Mouse (Mus musculus) MEL-GATA-1-ER (cell line): ENCODE measurements around the gene Acss2.

Experiments used
- DNase-seq: peaks from one replicate; pipeline ENCODE4 v3.0.0-alpha.2; 2012; ENCODE audit warnings: low read depth; ENCODE audit errors: extremely low read depth

Gene Acss2

DNA sequence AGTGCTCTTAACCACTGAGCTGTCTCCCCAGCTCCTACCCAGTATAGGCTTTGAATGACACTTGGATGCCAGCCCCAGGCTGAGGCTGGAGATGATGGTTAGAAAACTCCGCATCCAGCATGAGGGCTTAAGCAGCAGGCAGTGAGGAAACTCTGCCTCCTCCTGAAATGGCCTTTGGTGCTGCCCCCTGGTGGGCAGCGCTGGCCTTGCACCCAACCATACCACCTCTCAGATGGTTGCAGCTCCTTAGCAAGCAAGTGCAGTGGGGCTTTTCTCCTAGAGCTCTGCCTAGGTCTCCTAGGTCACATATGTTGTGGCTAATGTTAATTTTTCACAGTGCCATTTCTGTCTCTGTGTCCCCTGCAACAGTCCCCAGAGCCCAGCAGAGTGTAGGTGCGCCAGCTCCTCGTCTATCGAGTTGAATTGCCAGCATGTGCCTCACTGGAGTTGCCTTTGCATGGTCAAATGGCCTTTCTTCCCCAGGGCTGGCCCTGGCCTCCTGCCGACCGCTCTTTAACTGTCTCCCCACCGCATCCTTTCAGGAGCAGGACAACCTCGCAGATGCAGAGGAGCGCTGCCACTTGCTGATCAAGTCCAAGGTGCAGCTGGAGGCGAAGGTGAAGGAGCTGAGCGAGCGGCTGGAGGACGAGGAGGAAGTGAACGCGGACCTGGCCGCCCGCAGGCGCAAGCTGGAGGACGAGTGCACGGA, 109.4 kb downstream of the Acss2 start:
- peak; percentile 46 for DNase-seq

DNA sequence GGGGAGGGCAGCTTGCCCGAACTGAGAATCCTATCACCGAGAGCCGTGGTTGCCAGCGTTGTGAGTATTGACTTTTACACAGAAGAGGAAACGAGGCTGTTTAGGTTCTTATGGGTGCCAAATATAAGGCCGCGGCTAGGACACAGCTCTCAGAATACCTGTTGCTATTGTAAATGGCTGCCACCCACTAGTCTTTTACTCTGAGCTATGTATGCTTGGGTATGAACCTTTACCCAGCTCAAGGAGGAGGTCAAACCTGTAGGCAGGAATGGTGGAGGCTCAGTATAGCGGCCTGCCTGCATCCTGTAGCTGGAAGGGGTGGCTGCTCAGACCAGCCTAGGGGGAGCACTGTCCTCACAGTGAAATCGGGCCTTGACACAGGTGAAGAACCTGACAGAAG, 110.4 kb downstream of the Acss2 start:
- no peak for DNase-seq

DNA sequence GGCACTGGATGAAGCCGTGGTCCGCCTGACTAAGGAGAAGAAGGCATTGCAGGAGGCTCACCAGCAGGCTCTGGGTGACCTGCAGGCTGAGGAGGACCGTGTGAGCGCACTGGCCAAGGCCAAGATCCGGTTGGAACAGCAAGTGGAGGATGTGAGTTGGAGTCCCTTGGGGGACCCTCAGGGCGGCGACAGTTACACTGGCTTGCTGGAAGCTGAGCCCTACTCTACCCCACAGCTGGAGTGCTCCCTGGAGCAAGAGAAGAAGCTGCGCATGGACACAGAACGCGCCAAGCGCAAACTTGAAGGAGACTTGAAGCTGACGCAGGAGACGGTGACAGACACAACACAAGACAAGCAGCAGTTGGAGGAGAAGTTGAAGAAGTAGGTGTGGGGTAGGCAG, 110.8 kb downstream of the Acss2 start:
- DNase-seq = no peak

DNA sequence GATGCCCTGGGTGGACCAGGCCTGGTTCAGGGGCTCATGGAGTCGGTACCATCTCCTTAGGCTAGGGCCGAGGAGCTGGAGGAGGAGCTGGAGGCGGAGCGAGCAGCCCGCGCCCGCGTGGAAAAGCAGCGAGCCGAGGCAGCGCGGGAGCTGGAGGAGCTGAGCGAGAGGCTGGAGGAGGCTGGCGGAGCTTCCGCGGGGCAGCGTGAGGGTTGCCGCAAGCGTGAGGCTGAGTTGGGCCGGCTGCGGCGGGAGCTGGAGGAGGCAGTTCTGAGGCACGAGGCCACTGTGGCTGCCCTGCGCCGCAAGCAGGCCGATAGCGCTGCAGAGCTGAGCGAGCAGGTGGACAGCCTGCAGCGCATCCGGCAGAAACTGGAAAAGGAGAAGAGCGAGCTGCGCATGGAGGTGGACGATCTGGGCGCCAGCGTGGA, 111.5 kb downstream of the Acss2 start:
- no peak for DNase-seq

DNA sequence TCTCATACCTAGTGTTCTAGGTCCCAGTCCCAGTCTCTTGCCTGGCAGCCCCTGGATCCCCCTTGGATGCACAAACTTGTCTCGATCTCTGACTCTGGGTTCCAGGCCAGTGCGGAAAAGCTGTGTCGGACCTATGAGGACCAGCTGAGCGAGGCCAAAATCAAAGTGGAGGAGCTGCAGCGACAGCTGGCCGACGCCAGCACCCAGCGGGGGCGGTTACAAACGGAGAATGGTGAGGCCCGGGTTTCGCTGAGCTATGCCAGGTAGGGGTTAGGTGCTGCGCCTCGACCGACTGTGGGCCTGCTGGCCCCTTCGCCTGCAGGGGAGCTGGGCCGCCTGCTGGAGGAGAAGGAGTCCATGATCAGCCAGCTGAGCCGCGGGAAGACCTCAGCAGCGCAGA, 112.4 kb downstream of the Acss2 start:
- no peak for DNase-seq

DNA sequence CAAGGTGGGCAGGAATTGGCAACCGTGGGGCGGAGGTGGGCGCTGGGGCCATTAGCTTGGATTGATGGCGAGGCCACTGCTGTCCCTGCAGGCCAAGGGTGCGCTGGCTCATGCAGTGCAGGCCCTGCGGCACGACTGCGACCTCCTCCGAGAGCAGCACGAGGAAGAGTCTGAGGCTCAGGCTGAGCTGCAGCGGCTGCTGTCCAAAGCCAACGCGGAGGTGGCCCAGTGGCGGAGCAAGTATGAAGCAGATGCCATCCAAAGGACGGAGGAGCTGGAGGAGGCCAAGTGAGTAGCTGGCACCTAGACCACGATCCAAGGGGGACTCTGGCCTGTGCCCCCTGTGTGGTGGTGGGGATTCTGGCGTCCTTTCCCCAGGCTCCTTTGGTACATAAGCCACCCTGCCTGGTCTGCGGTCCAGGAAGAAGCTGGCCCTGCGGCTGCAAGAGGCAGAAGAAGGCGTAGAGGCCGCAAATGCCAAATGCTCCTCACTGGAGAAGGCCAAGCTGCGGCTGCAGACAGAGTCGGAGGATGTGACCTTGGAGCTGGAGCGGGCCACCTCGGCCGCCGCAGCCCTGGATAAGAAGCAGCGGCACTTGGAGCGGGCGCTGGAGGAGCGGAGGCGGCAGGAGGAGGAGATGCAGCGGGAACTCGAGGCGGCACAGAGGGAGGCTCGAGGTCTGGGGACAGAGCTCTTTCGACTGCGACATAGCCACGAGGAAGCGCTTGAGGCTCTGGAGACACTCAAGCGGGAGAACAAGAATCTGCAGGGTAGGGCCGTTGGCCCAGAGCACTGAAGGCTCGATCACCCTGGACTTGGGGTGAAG, 113.1 kb downstream of the Acss2 start:
- DNase-seq = no peak

DNA sequence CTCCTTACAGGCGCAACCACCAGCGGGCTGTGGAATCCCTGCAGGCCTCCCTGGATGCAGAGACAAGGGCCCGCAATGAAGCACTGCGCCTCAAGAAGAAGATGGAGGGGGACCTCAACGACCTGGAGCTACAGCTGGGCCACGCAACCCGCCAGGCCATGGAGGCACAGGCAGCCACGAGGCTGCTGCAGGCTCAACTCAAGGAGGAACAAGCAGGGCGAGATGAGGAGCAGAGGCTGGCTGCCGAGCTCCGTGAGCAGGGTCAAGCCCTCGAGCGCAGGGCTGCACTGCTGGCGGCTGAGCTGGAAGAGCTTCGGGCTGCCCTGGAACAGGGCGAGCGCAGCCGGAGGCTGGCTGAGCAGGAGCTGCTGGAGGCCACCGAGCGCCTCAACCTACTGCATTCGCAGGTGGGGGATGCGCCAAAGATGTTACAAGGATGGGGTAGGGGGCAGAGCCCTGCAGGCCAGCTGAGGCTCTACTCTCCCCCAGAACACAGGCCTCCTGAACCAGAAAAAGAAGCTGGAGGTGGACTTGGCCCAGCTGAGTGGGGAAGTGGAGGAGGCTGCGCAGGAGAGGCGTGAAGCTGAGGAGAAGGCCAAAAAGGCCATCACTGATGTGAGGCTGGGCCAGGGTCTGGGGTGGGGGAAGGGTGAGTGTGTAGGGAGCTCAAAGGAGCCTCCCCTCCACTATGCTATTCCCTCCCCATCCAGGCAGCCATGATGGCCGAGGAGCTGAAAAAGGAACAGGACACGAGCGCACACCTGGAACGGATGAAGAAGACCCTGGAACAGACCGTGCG, 114.6 kb downstream of the Acss2 start:
- DNase-seq = no peak

DNA sequence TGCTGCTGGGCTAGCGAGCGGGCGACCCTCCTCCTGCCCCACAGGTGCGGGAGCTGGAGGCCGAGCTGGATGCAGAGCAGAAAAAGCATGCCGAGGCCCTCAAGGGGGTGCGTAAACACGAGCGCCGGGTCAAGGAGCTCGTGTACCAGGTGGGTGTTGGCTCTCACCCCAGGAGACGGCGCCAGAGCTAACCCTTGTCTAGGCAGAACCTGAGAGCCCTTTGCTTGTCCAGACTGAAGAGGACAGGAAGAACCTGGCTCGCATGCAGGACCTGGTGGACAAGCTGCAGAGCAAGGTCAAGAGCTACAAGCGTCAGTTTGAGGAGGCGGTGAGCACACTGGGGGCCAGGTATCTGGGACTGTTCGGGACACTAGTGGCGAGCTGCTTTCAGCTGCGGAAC, 115.4 kb downstream of the Acss2 start:
- DNase-seq = no peak

DNA sequence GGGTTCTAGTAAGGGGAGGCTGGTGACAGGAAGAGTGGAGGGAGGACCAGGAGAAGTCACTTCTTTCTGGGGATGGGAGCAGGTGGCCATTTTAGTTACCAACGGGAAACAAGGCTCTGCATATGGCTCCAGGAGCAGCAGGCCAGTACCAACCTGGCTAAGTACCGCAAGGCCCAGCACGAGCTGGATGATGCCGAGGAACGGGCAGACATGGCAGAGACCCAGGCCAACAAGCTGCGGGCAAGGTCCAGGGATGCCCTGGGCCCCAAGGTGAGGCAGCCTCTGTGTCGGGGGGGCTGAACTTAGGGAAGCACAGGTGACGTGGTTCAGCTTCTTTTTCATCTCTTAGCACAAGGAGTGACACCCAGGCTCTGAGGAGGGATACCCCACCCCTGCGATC, 116.0 kb downstream of the Acss2 start:
- DNase-seq = no peak

DNA sequence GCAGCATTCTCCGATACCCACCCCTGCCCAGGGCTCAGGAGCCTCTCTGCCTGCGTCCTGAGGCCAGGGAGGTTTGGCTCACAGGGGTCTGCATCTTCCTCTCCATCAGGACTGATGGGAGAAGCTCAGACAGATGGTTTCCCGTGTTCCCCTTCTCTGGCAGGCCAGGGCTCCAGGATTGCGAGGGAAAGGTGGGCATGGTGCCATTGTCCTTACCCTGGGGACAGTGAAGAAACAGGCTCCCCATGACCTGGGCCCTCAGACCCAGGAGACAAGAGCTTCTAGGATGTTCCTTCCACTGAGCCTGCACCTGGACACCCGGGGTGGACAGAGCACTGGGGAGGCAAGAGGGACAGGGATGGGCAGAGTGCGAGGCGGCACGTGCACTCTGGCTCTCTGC, 116.8 kb downstream of the Acss2 start:
- DNase-seq = no peak
